Mouse (Mus musculus): Measurements from ENCODE around the gene Gm5891.
"Not testable (repeated sequence)": the region's sequence is repeated elsewhere in the genome, so short reads cannot be mapped to it uniquely, and the experiment has no call there.

Gene Gm5891

GRCm38 (mm10) chr7:21921191-21921590, at the start of gene Gm5891:
TSS of gene Gm5891 (minus strand) at chr7:21921291.
- DNase-seq (ENCODE audit: low spot score), result not testable (repeated sequence)
